Mouse (Mus musculus) CH12.LX (cell line): ENCODE measurements around the gene A930033H14Rik. TPM values are rescaled to one million over a fixed set of nuclear protein-coding genes. Genes with fewer than 3 reads are reported as not detected.

ENCODE experiments used
- DNase-seq: peaks from one replicate; pipeline ENCODE4 v3.0.0-alpha.2; 2013; ENCODE audit errors: extremely low read depth
- H3K27ac ChIP-seq: 2 replicates; pipeline ENCODE4 v1.5.1; 2012; ENCODE audit warnings: low read depth, mild to moderate bottlenecking, control low read depth, moderate library complexity; ENCODE audit not compliant: insufficient read depth
- H3K27me3 ChIP-seq: replicated peaks from 2 replicates; pipeline ENCODE3; 2012; ENCODE audit warnings: inconsistent platforms
- H3K36me3 ChIP-seq, 2 experiments: replicated peaks in 1 of 2; 2 replicates each; pipeline versions ENCODE3 to v1.6.1; 2012; ENCODE audit warnings: inconsistent platforms in 1 of 2, low read length in 1 of 2, mild to moderate bottlenecking in 1 of 2, mixed read lengths in 1 of 2, moderate library complexity in 1 of 2; ENCODE audit not compliant: control insufficient read depth in 1 of 2, insufficient read depth in 1 of 2
- H3K4me1 ChIP-seq, 2 experiments: 2 replicates each; pipeline ENCODE4 v1.6.1; 2012; ENCODE audit warnings: inconsistent platforms in 1 of 2, moderate library complexity in 1 of 2; ENCODE audit not compliant: insufficient read depth in 2 of 2, control insufficient read depth in 1 of 2
- H3K4me2 ChIP-seq: 2 replicates; pipeline ENCODE4 v1.6.1; 2012; ENCODE audit warnings: low read depth, mild to moderate bottlenecking, control low read depth; ENCODE audit not compliant: poor library complexity, insufficient read depth, severe bottlenecking
- H3K4me3 ChIP-seq, 3 experiments: fragments of 150-350 bp in 1 of 3; sonication (generic) in 1 of 3; replicated peaks in 1 of 3; 2 replicates each; pipeline versions ENCODE3 to v1.5.1; 2011 to 2012; ENCODE audit warnings: low read depth in 2 of 3, low read length in 2 of 3, mild to moderate bottlenecking in 2 of 3, moderate library complexity in 2 of 3, control low read depth in 1 of 3, improper control_type of control experiment in 1 of 3, inconsistent platforms in 1 of 3, mixed read lengths in 1 of 3; ENCODE audit not compliant: poor library complexity in 1 of 3
- H3K79me2 ChIP-seq: replicated peaks from 2 replicates; pipeline ENCODE4 v1.6.1; 2012; ENCODE audit warnings: mild to moderate bottlenecking, moderate library complexity; ENCODE audit not compliant: control insufficient read depth, poor library complexity, insufficient read depth, severe bottlenecking; ENCODE audit errors: extremely low read depth
- H3K9ac ChIP-seq: 2 replicates; pipeline ENCODE4 v1.6.1; 2012; ENCODE audit warnings: low read depth, mild to moderate bottlenecking, control low read depth, moderate library complexity; ENCODE audit not compliant: insufficient read depth
- H3K9me3 ChIP-seq: replicated peaks from 2 replicates; pipeline ENCODE3; 2012; ENCODE audit warnings: low read length, inconsistent platforms, mixed read lengths
- BHLHE40 ChIP-seq: IDR thresholded peaks from 2 replicates; pipeline ENCODE4 v1.6.1; 2011; ENCODE audit warnings: mild to moderate bottlenecking, low read depth, low read length, improper control_type of control experiment
- CHD1 ChIP-seq: IDR thresholded peaks from 2 replicates; pipeline ENCODE4 v1.6.1; 2012; ENCODE audit warnings: low read depth, low read length, improper control_type of control experiment, inconsistent platforms
- CHD2 ChIP-seq: IDR thresholded peaks from 2 replicates; pipeline ENCODE4 v1.6.1; 2011; ENCODE audit warnings: low read length, improper control_type of control experiment
- CTCF ChIP-seq, 2 experiments: IDR thresholded peaks in 1 of 2; conservative IDR thresholded peaks in 1 of 2; 2 replicates each; pipeline ENCODE4 v1.5.1; 2011 to 2012; ENCODE audit warnings: low read depth in 2 of 2, low read length in 2 of 2, improper control_type of control experiment in 1 of 2, inconsistent platforms in 1 of 2, mild to moderate bottlenecking in 1 of 2, moderate library complexity in 1 of 2
- ELF1 ChIP-seq: IDR thresholded peaks from 2 replicates; pipeline ENCODE4 v1.6.1; 2014; ENCODE audit warnings: low read depth, mild to moderate bottlenecking, inconsistent platforms, low read length, improper control_type of control experiment
- EP300 ChIP-seq: IDR thresholded peaks from 2 replicates; pipeline ENCODE4 v1.6.1; 2011; ENCODE audit warnings: low read length, improper control_type of control experiment
- ETS1 ChIP-seq: conservative IDR thresholded peaks from 2 replicates; pipeline ENCODE4 v1.6.1; 2012; ENCODE audit warnings: low read depth, mild to moderate bottlenecking, inconsistent platforms, low read length, improper control_type of control experiment, moderate library complexity
- GABPA ChIP-seq: IDR thresholded peaks from 2 replicates; pipeline ENCODE4 v1.6.1; 2012; ENCODE audit warnings: low read depth, low read length, improper control_type of control experiment, inconsistent platforms; ENCODE audit not compliant: insufficient replicate concordance
- HCFC1 ChIP-seq: IDR thresholded peaks from 2 replicates; pipeline ENCODE4 v1.6.1; 2012; ENCODE audit warnings: low read depth, mild to moderate bottlenecking, inconsistent platforms, low read length, improper control_type of control experiment
- IRF4 ChIP-seq: IDR thresholded peaks from 2 replicates; pipeline ENCODE4 v1.6.1; 2014; ENCODE audit warnings: low read depth, mild to moderate bottlenecking, inconsistent platforms, low read length, improper control_type of control experiment
- JUN ChIP-seq: IDR thresholded peaks from 2 replicates; pipeline ENCODE4 v1.6.1; 2011; ENCODE audit warnings: low read depth, mild to moderate bottlenecking, low read length, improper control_type of control experiment, moderate library complexity; ENCODE audit not compliant: insufficient read depth
- JUND ChIP-seq: conservative IDR thresholded peaks from 2 replicates; pipeline ENCODE4 v1.6.1; 2011; ENCODE audit warnings: low read depth, low read length, improper control_type of control experiment
- KAT2A ChIP-seq: IDR thresholded peaks from 2 replicates; pipeline ENCODE4 v1.6.1; 2012; ENCODE audit warnings: low read length, improper control_type of control experiment, inconsistent platforms; ENCODE audit not compliant: insufficient replicate concordance
- MAFK ChIP-seq: IDR thresholded peaks from 2 replicates; pipeline ENCODE4 v1.6.1; 2011; ENCODE audit warnings: low read length, improper control_type of control experiment; ENCODE audit not compliant: insufficient replicate concordance
- MAX ChIP-seq: IDR thresholded peaks from 2 replicates; pipeline ENCODE4 v1.6.1; 2011; ENCODE audit warnings: low read length, improper control_type of control experiment
- MAZ ChIP-seq: IDR thresholded peaks from 2 replicates; pipeline ENCODE4 v1.6.1; 2012; ENCODE audit warnings: low read depth, mild to moderate bottlenecking, inconsistent platforms, low read length, improper control_type of control experiment, moderate library complexity
- MEF2A ChIP-seq: IDR thresholded peaks from 2 replicates; pipeline ENCODE4 v1.6.1; 2014; ENCODE audit warnings: low read depth, mild to moderate bottlenecking, inconsistent platforms, low read length, improper control_type of control experiment, borderline replicate concordance
- MXI1 ChIP-seq: IDR thresholded peaks from 2 replicates; pipeline ENCODE4 v1.6.1; 2011; ENCODE audit warnings: mild to moderate bottlenecking, low read depth, low read length, improper control_type of control experiment
- MYC ChIP-seq: IDR thresholded peaks from 2 replicates; pipeline ENCODE4 v1.6.1; 2011; ENCODE audit warnings: low read depth, mild to moderate bottlenecking, improper control_type of control experiment, low read length
- NELFE ChIP-seq: IDR thresholded peaks from 2 replicates; pipeline ENCODE4 v1.6.1; 2011; ENCODE audit warnings: low read depth, low read length, improper control_type of control experiment
- NRF1 ChIP-seq: IDR thresholded peaks from 2 replicates; pipeline ENCODE4 v1.6.1; 2014; ENCODE audit warnings: low read depth, mild to moderate bottlenecking, inconsistent platforms, low read length, improper control_type of control experiment, moderate library complexity
- PAX5 ChIP-seq: IDR thresholded peaks from 2 replicates; pipeline ENCODE4 v1.6.1; 2012; ENCODE audit warnings: low read length, inconsistent platforms, mixed read lengths
- POLR2A ChIP-seq: IDR thresholded peaks from 2 replicates; pipeline ENCODE4 v1.6.1; 2011; ENCODE audit warnings: low read depth, mild to moderate bottlenecking, improper control_type of control experiment, low read length
- POLR2AphosphoS2 ChIP-seq: IDR thresholded peaks from 2 replicates; pipeline ENCODE4 v1.6.1; 2011; ENCODE audit warnings: low read depth, low read length, improper control_type of control experiment
- RAD21 ChIP-seq: IDR thresholded peaks from 2 replicates; pipeline ENCODE4 v1.6.1; 2011; ENCODE audit warnings: low read depth, mild to moderate bottlenecking, low read length, improper control_type of control experiment, moderate library complexity
- RCOR1 ChIP-seq: conservative IDR thresholded peaks from 2 replicates; pipeline ENCODE4 v1.6.1; 2012; ENCODE audit warnings: low read depth, mild to moderate bottlenecking, inconsistent platforms, low read length, improper control_type of control experiment
- SIN3A ChIP-seq: IDR thresholded peaks from 2 replicates; pipeline ENCODE4 v1.6.1; 2012; ENCODE audit warnings: low read length, improper control_type of control experiment, inconsistent platforms
- SMC3 ChIP-seq: IDR thresholded peaks from 2 replicates; pipeline ENCODE4 v1.6.1; 2011; ENCODE audit warnings: low read depth, low read length, improper control_type of control experiment
- TBP ChIP-seq: conservative IDR thresholded peaks from 2 replicates; pipeline ENCODE4 v1.6.1; 2011; ENCODE audit warnings: low read depth, low read length, improper control_type of control experiment
- TCF12 ChIP-seq: IDR thresholded peaks from 2 replicates; pipeline ENCODE4 v1.6.1; 2014; ENCODE audit warnings: low read depth, mild to moderate bottlenecking, inconsistent platforms, low read length, improper control_type of control experiment
- UBTF ChIP-seq: IDR thresholded peaks from 2 replicates; pipeline ENCODE4 v1.6.1; 2012; ENCODE audit warnings: low read depth, mild to moderate bottlenecking, inconsistent platforms, low read length, improper control_type of control experiment, moderate library complexity
- USF1 ChIP-seq: IDR thresholded peaks from 2 replicates; pipeline ENCODE4 v1.6.1; 2014; ENCODE audit warnings: low read depth, mild to moderate bottlenecking, inconsistent platforms, low read length, improper control_type of control experiment
- USF2 ChIP-seq: conservative IDR thresholded peaks from 2 replicates; pipeline ENCODE4 v1.6.1; 2011; ENCODE audit warnings: low read depth, low read length, improper control_type of control experiment
- ZC3H11A ChIP-seq: IDR thresholded peaks from 2 replicates; pipeline ENCODE4 v1.6.1; 2012; ENCODE audit warnings: low read depth, mild to moderate bottlenecking, inconsistent platforms, low read length, improper control_type of control experiment
- ZKSCAN1 ChIP-seq: IDR thresholded peaks from 2 replicates; pipeline ENCODE4 v1.6.1; 2012; ENCODE audit warnings: low read depth, inconsistent platforms, low read length, improper control_type of control experiment, borderline replicate concordance
- ZMIZ1 ChIP-seq: IDR thresholded peaks from 2 replicates; pipeline ENCODE4 v1.6.1; 2012; ENCODE audit warnings: low read depth, mild to moderate bottlenecking, inconsistent platforms, low read length, improper control_type of control experiment
- dilution Hi-C: fragments of 300-500 bp; cut with MboI; formaldehyde crosslinking; loops from 2 replicates; pipeline ENCODE4 v1.14.3; 2020; ENCODE audit warnings: low sequenced_read_pairs; ENCODE audit not compliant: extremely low pct_unique_long_range_greater_than_20kb, extremely low pct_ligation_motif_present
- in situ Hi-C: fragments of 300-500 bp; cut with MboI; formaldehyde crosslinking; loops from 3 replicates; pipeline ENCODE4 v1.14.3; 2019; ENCODE audit warnings: low sequenced_read_pairs, low pct_ligation_motif_present, low pct_unique_long_range_greater_than_20kb, mixed read lengths
- polyA plus RNA-seq: library from polyadenylated mRNA; unstranded; fragments of >175 nt; gene quantifications from 2 replicates; pipeline ENCODE4 v1.2.1, GENCODE M21; 2012; ENCODE audit warnings: low read depth; ENCODE audit not compliant: insufficient read length
- total RNA-seq, 2 experiments: library from RNA; depleted of rRNA; stranded (reverse); fragments of 300-350 nt in 1 of 2; fragments of >200 nt in 1 of 2; gene quantifications; 2 replicates each; pipeline ENCODE4 v1.2.3; 2012 to 2014

The A930033H14Rik gene
- total RNA-seq (2012; rRNA removed) = 0.84 and 0.85 TPM in 2 replicates
- total RNA-seq (2014; rRNA removed) = 0.13 and 0.15 TPM in 2 replicates
- 0.46 and 0.50 TPM in 2 replicates for polyA plus RNA-seq

DNA sequence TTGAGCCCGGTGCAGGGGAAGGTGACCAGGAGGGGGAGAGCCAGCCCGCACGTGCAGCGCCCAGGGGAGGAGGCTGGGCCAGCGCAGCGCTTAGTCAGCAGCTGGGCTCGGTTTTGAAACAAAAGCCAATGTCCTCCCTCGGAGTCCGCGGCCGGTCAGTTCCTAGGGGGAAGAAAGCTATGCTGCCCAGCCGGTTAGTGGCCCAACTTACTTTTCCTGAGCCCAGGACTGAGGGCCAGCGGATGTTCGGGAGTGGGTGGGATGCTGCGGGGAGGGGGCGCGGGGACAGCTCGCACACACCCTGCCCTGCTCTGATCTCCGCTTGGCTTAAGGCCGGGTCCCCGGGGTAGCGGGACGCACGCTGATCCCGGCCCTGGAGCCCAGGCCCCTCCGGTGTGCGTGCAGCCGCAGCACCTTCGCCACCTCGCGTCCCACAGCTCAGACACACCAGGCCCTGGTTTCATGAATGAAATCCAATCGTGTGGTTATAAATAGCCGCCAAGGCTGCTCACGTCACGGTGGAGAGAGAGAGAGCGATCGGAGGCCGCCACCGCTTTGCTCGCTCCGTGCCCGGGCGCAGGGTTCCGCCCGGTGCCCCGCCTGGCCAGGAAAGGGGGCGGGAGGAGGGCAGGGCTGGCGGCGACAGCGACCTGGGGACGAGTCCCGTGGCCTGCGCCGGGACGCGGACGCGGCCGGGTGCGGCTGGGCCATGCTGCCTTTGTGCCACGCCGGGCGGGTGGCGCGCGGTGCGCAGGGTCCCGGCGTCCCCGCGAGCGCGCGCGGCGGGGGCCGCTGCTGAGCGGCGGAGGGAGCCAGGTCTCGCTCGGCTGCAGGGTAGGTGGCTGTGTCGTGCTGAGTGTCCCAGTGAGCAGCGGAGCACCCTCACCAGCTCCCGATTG, at the start of gene A930033H14Rik:
Gene A930033H14Rik, minus strand, starts transcription at position 557 of the 899 bp plus-strand sequence.
- H3K4me1 ChIP-seq = peaks cover 14 to 40% of the 10 kb centered on the region in 2 experiments
- H3K27me3 ChIP-seq = peaks cover 6% of the 10 kb centered on the region
- TF ChIP-seq TCF12 (peak; percentile 75), CHD2 (no peak), TBP (no peak), ETS1 (peak; percentile 6; the same call in 1 of the 2 replicates), KAT2A (no peak), RAD21 (no peak), SIN3A (peak; percentile 78; the same call in 1 of the 2 replicates), UBTF (peak; percentile 78), MEF2A (peak; percentile 90), ELF1 (0 out of 2 replicates have a peak, but pooled peaks have one; percentile 34), RCOR1 (no peak; the same call in 1 of the 2 replicates), JUND (no peak), BHLHE40 (peak; percentile 83), HCFC1 (peak; percentile 39), EP300 (no peak), ZMIZ1 (no peak), GABPA (no peak), MAX (peak; percentile 11; the same call in 1 of the 2 replicates), SMC3 (no peak), PAX5 (no peak), ZKSCAN1 (no peak), NRF1 (peak; percentile 57), MXI1 (peak; percentile 67), POLR2A (peak; percentile 58; the same call in 1 of the 2 replicates), CHD1 (peak; percentile 5; the same call in 1 of the 2 replicates), MYC (no peak; the same call in 1 of the 2 replicates), USF1 (no peak), NELFE (peak; percentile 54; the same call in 1 of the 2 replicates), USF2 (no peak), CTCF (conservative IDR thresholded peaks at IDR 0.05 in 1 of 2, IDR thresholded peaks at IDR 0.05 in 1 of 2; ENCODE audit: low read depth in 2 of 2, low read length in 2 of 2) (no peak), JUN (no peak), POLR2AphosphoS2 (no peak), ZC3H11A (no peak), MAFK (no peak; the same call in 1 of the 2 replicates), IRF4 (peak; percentile 46; the same call in 1 of the 2 replicates), MAZ (no peak)
- peaks cover 8% of the 10 kb centered on the region for H3K9me3 ChIP-seq
- no peaks in the 10 kb centered on the region for H3K79me2 ChIP-seq
- H3K4me2 ChIP-seq = peak within 1 kb of the TSS; percentile 86
- peak; percentile 68 for DNase-seq
- H3K9ac ChIP-seq = peak within 1 kb of the TSS; percentile 73
- H3K27ac ChIP-seq = peak within 1 kb of the TSS; percentile 80
- peaks cover 0 to 11% of the 10 kb centered on the region in 2 experiments for H3K36me3 ChIP-seq
- H3K4me3 ChIP-seq = peak within 1 kb of the TSS; percentile 64 to 76 (median 75)
- dilution Hi-C loops = no loop called here
- in situ Hi-C loops = no loop called here
